Mouse (Mus musculus) megakaryocyte, embryonic 14.5 days (primary cell): ENCODE results near the gene Taf3.

Experiments used
- FLI1 ChIP-seq: IDR thresholded peaks from 2 replicates; pipeline ENCODE4 v1.6.1; 2012; ENCODE audit warnings: low read length, inconsistent platforms, mixed read lengths
- GATA1 ChIP-seq: IDR thresholded peaks from 3 replicates; pipeline ENCODE4 v1.6.1; 2012; ENCODE audit warnings: mixed read lengths, low read length, inconsistent platforms, borderline replicate concordance

DNA sequence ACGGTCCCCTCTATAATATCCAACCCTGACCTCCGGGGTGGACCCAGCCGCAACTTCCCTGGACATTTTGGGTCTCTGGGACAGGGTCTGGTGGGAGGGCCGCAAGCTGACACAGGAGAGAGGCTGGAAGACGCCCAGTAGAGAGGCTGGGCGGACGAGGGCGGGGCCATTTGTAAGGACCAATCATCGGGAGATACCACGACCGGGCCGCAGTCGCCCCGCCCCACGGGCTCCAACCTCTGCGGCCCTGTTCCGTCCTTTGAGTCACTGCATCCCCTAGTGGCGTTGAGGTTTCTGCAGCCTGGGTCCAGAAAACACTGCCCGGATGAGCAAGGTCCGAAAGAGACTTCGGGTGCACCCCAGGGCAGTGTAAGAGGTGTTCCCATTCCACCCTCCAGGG, 168.9 kb downstream of the Taf3 start:
- no peak for TF ChIP-seq GATA1
- TF ChIP-seq FLI1, result no peak
